Mouse (Mus musculus): ENCODE data around the gene Ints3.

DNA sequence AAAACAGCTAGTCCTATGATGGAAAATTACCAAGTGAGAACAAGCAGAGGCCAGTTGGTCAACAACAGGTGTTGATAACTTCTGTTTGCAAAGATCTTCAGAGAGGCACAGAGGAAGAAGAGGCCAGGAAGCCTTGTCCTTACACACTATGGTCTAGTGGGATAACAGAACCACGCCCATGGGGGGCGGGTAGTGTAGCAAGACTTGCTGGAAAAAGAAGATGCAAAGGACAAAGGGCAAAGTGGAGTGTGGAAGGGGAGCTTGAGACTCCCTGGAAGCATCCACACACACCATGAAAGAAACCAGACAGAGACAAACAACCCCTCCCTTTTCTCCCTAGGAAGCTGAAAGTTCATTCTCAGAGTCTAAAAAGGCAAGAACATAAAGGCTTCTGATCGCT lies 3.8 kb downstream of the Ints3 start:
- TF ChIP-seq ZMIZ1 (IDR thresholded peaks at IDR 0.05; ENCODE audit: low read depth, low read length) (no peak), TBP (IDR thresholded peaks at IDR 0.05; ENCODE audit: low read depth, low read length) (no peak), RAD21 (IDR thresholded peaks at IDR 0.05; ENCODE audit: low read depth, low read length) (no peak), POLR2AphosphoS2 (IDR thresholded peaks at IDR 0.05; ENCODE audit: low read length) (no peak), CTCF (IDR thresholded peaks at IDR 0.05 in 2 of 3, conservative IDR thresholded peaks at IDR 0.05 in 1 of 3; ENCODE audit: control insufficient read depth in 1 of 3, insufficient read depth in 1 of 3, low read depth in 2 of 3, low read length in 3 of 3, poor library complexity in 1 of 3, severe bottlenecking in 1 of 3) (no peak), HCFC1 (IDR thresholded peaks at IDR 0.05; ENCODE audit: low read depth, low read length) (no peak), TAL1 (IDR thresholded peaks at IDR 0.05; ENCODE audit: low read length) (0 out of 2 replicates have a peak, but pooled peaks have one; percentile 14), SIN3A (IDR thresholded peaks at IDR 0.05; ENCODE audit: low read length) (no peak), ELF1 (IDR thresholded peaks at IDR 0.05; ENCODE audit: low read depth, low read length) (no peak)

All from MEL (cell line).